ENCODE assay signal across 20 mouse cellular contexts in the genomic region with DNA sequence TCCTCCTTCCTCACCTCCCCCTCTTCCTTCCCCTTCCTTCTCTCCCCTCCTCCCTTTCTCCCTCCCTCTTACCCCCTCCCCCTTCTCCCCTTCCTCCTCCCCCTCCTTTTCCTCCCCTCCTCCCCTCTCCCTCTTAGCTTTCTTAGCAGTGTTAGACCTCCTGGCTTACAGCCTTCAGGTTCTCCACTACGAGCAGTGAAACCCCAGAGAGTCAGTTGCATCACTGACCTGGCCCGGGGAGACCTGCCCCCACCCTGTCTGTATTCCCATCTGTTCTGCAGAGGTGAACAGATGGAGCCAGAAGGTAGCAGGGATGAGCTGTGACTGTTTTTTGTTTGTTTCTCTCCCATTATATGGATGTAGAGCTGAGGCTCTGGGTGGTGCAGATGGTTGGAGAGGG.
"Had no signal": no experiment of that assay in that cellular context is flagged by ENCODE, and none has a peak within 500 bp of the region (broad histone marks: within the 10 kb centered on the region; RNA-seq: fewer than 3 reads in every experiment).

No protein-coding gene starts in this region.

- H3K9me3 ChIP-seq: lung, embryonic 15.5 days; megakaryocyte, embryonic 14.5 days; midbrain, embryonic 13.5 days; midbrain, embryonic 15.5 days; neural tube, embryonic 13.5 days; neural tube, embryonic 15.5 days had no signal

- H3K27ac ChIP-seq: lung, embryonic 15.5 days; macrophage; midbrain, embryonic 13.5 days; midbrain, embryonic 15.5 days; neural tube, embryonic 13.5 days; neural tube, embryonic 15.5 days had no signal

- H3K9ac ChIP-seq: liver, postnatal 0 days; lung, embryonic 15.5 days; midbrain, embryonic 13.5 days; midbrain, embryonic 15.5 days; neural tube, embryonic 13.5 days; neural tube, embryonic 15.5 days had no signal

- H3K4me2 ChIP-seq: lung, embryonic 15.5 days; midbrain, embryonic 11.5 days; midbrain, embryonic 13.5 days; midbrain, embryonic 15.5 days; neural tube, embryonic 13.5 days; neural tube, embryonic 15.5 days had no signal

- H3K36me3 ChIP-seq: lung, embryonic 15.5 days; midbrain, embryonic 13.5 days; midbrain, embryonic 15.5 days; neural tube, embryonic 13.5 days; neural tube, embryonic 15.5 days had no signal

- ATAC-seq: liver, postnatal 0 days; lung, postnatal 0 days; midbrain, embryonic 13.5 days; midbrain, embryonic 15.5 days had no signal

- H3K4me3 ChIP-seq: lung, embryonic 15.5 days; megakaryocyte, embryonic 14.5 days; midbrain, embryonic 13.5 days; midbrain, embryonic 15.5 days; neural tube, embryonic 13.5 days; neural tube, embryonic 15.5 days had no signal

- DNase-seq: liver, postnatal 0 days; lung, adult 2 months; lung, postnatal 14 days; lung, postnatal 36 days; right cerebral cortex, adult 18-20 months; right cerebral cortex, postnatal 25 days; right cerebral cortex, postnatal 4 days; spleen, adult 18-20 months; thymus, adult 18-20 months; thymus, postnatal 14 days; thymus, postnatal 36 days had no signal
